Mouse (Mus musculus): ENCODE results near the gene Suclg2.
A peak's percentile ranks its signal among the peaks of the same experiment; 100 is the strongest.

Suclg2 gene

DNA sequence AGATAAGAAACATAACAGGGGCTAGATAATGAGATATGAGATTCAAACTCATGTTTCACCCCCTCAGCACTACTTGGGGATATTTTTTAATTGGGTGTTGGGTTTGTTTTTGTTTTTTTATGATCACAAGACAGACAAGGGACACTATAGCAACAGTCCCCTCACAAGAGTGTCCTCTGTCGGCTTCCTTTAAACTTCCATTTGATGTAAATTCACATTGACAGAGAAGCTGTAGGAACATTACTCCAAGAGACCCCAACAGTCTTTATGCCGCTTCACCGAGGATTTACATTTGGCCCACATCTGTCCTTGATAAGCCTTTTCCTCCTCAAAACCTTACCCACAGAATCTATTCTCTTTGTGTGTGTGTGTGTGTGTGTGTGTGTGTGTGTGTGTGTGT, 1.2 kb upstream of the Suclg2 start:
- Histone ChIP-seq H3K4me1 (replicated peaks; ENCODE audit: low read depth, low read length) (peaks cover 26% of the 10 kb centered on the region), H3K27me3 (ENCODE audit: insufficient read depth, low read length) (no peaks in the 10 kb centered on the region), H3K36me3 (ENCODE audit: insufficient read depth, low read length) (peaks cover 8% of the 10 kb centered on the region), H3K9me3 (ENCODE audit: low read length) (peaks cover 16% of the 10 kb centered on the region), H3K4me3 (replicated peaks; ENCODE audit: low read length) (no peak overlapping the region)
- TF ChIP-seq CTCF (conservative IDR thresholded peaks at IDR 0.05; ENCODE audit: low read length) (no peak), NANOG (IDR thresholded peaks at IDR 0.05; ENCODE audit: borderline replicate concordance, low read length) (no peak)

- TF ChIP-seq NANOG (IDR thresholded peaks at IDR 0.05; ENCODE audit: borderline replicate concordance, low read length) (no peak), POU5F1 (IDR thresholded peaks at IDR 0.05; ENCODE audit: borderline replicate concordance, low read length) (no peak), CTCF (conservative IDR thresholded peaks at IDR 0.05; ENCODE audit: low read length) (no peak)
- peaks cover 8% of the 10 kb centered on the region for H3K36me3 ChIP-seq (ENCODE audit: insufficient read depth, low read length)
- H3K4me1 ChIP-seq (replicated peaks; ENCODE audit: low read depth, low read length), result peaks cover 31% of the 10 kb centered on the region
- no peaks in the 10 kb centered on the region for H3K27me3 ChIP-seq (ENCODE audit: insufficient read depth, low read length)
- peak overlapping the region; percentile 43 for H3K4me3 ChIP-seq (replicated peaks; ENCODE audit: low read length)
- peaks cover 16% of the 10 kb centered on the region for H3K9me3 ChIP-seq (ENCODE audit: low read length)
Measured at GRCm38 (mm10) chr6:95718969-95719333, 351 bp upstream of the Suclg2 start.

DNA sequence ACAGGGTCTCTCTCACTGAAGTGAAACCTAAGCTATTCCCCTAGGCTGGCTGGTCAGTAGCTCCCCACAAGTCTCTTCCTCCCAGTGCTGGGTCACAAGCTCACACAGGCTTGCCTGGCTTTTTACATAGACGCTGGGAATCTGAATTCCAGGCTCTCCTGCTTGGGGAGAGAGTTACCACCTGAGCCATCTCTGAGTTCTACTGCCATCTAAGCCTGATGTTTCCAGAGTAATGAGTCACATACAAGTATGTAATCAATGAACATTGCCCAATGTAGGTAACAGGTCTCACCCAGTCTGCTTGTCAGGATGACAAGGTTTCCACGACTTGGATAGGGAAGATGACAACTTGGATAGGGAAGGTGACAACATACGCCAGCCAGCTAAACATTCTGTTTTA, 1.5 kb downstream of the Suclg2 start:
- peaks cover 8% of the 10 kb centered on the region for H3K36me3 ChIP-seq (ENCODE audit: insufficient read depth, low read length)
- no peak overlapping the region for H3K4me3 ChIP-seq (replicated peaks; ENCODE audit: low read length)
- H3K27me3 ChIP-seq (ENCODE audit: insufficient read depth, low read length), result no peaks in the 10 kb centered on the region
- peaks cover 36% of the 10 kb centered on the region for H3K4me1 ChIP-seq (replicated peaks; ENCODE audit: low read depth, low read length)
- TF ChIP-seq POU5F1 (IDR thresholded peaks at IDR 0.05; ENCODE audit: borderline replicate concordance, low read length) (no peak), NANOG (IDR thresholded peaks at IDR 0.05; ENCODE audit: borderline replicate concordance, low read length) (no peak), CTCF (conservative IDR thresholded peaks at IDR 0.05; ENCODE audit: low read length) (no peak)
- peaks cover 16% of the 10 kb centered on the region for H3K9me3 ChIP-seq (ENCODE audit: low read length)

- TF ChIP-seq CTCF (conservative IDR thresholded peaks at IDR 0.05; ENCODE audit: low read length) (no peak), POU5F1 (IDR thresholded peaks at IDR 0.05; ENCODE audit: borderline replicate concordance, low read length) (no peak), NANOG (IDR thresholded peaks at IDR 0.05; ENCODE audit: borderline replicate concordance, low read length) (no peak)
- Histone ChIP-seq H3K4me1 (replicated peaks; ENCODE audit: low read depth, low read length) (peaks cover 37% of the 10 kb centered on the region), H3K27me3 (ENCODE audit: insufficient read depth, low read length) (no peaks in the 10 kb centered on the region), H3K9me3 (ENCODE audit: low read length) (peaks cover 14% of the 10 kb centered on the region), H3K36me3 (ENCODE audit: insufficient read depth, low read length) (peaks cover 8% of the 10 kb centered on the region), H3K4me3 (replicated peaks; ENCODE audit: low read length) (no peak overlapping the region)
Measured at GRCm38 (mm10) chr6:95716476-95716875, 2.1 kb downstream of the Suclg2 start.

GRCm38 (mm10) chr6:95713245-95713644, 5.4 kb downstream of the Suclg2 start:
- Histone ChIP-seq H3K4me3 (replicated peaks; ENCODE audit: low read length) (no peak overlapping the region), H3K36me3 (ENCODE audit: insufficient read depth, low read length) (peaks cover 11% of the 10 kb centered on the region), H3K27me3 (ENCODE audit: insufficient read depth, low read length) (no peaks in the 10 kb centered on the region), H3K4me1 (replicated peaks; ENCODE audit: low read depth, low read length) (peaks cover 56% of the 10 kb centered on the region), H3K9me3 (ENCODE audit: low read length) (no peaks in the 10 kb centered on the region)
- TF ChIP-seq POU5F1 (IDR thresholded peaks at IDR 0.05; ENCODE audit: borderline replicate concordance, low read length), result no peak
- TF ChIP-seq CTCF (conservative IDR thresholded peaks at IDR 0.05; ENCODE audit: low read length), result no peak
- no peak for TF ChIP-seq NANOG (IDR thresholded peaks at IDR 0.05; ENCODE audit: borderline replicate concordance, low read length)

DNA sequence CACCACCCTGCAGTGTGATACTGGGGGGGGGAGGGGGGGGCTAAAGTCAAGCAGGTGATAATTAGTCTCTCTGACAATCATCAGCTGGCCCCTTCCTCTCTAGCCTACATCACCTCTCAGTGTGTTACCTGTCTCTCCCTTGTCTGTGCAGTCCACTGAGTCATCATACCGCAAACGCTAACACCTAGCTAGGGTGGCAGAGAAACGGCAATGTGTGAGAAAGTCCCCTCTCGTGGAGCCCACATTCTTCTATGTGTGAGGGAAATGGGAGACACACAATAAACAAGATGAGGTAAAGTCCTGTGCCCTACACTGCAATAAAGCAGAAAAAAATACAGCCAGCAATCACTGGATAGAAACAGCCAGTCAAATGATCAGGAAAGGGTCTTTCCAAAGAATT, 6.5 kb downstream of the Suclg2 start:
- Histone ChIP-seq H3K27me3 (ENCODE audit: insufficient read depth, low read length) (no peaks in the 10 kb centered on the region), H3K4me1 (replicated peaks; ENCODE audit: low read depth, low read length) (peaks cover 64% of the 10 kb centered on the region), H3K4me3 (replicated peaks; ENCODE audit: low read length) (no peak overlapping the region), H3K36me3 (ENCODE audit: insufficient read depth, low read length) (peaks cover 11% of the 10 kb centered on the region), H3K9me3 (ENCODE audit: low read length) (no peaks in the 10 kb centered on the region)
- TF ChIP-seq CTCF (conservative IDR thresholded peaks at IDR 0.05; ENCODE audit: low read length) (no peak), POU5F1 (IDR thresholded peaks at IDR 0.05; ENCODE audit: borderline replicate concordance, low read length) (no peak), NANOG (IDR thresholded peaks at IDR 0.05; ENCODE audit: borderline replicate concordance, low read length) (no peak)

GRCm38 (mm10) chr6:95711671-95712070, 6.9 kb downstream of the Suclg2 start:
- Histone ChIP-seq H3K27me3 (ENCODE audit: insufficient read depth, low read length) (no peaks in the 10 kb centered on the region), H3K9me3 (ENCODE audit: low read length) (no peaks in the 10 kb centered on the region), H3K4me3 (replicated peaks; ENCODE audit: low read length) (no peak overlapping the region), H3K4me1 (replicated peaks; ENCODE audit: low read depth, low read length) (peaks cover 66% of the 10 kb centered on the region), H3K36me3 (ENCODE audit: insufficient read depth, low read length) (peaks cover 10% of the 10 kb centered on the region)
- no peak for TF ChIP-seq NANOG (IDR thresholded peaks at IDR 0.05; ENCODE audit: borderline replicate concordance, low read length)
- no peak for TF ChIP-seq POU5F1 (IDR thresholded peaks at IDR 0.05; ENCODE audit: borderline replicate concordance, low read length)
- no peak for TF ChIP-seq CTCF (conservative IDR thresholded peaks at IDR 0.05; ENCODE audit: low read length)

DNA sequence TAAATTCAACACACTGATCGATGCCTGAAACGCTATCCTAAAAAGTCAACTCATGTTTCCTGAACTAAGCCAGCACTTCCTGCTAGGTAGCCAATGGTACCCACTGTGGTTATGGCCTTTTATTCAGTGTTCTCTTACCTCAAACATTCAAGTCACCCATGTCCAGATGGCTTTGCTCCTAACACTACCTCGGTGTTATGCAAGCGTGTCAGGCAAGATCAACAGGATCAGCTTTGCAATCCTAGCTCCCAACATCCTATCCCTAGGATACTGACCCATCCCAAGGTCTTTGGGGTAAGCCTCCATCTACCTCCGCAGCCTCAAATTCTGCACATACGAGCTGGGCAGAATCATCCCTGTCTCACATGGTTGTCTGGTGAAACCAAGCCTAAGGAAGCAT, 7.7 kb downstream of the Suclg2 start:
- H3K4me1 ChIP-seq (replicated peaks; ENCODE audit: low read depth, low read length), result peaks cover 74% of the 10 kb centered on the region
- 0 out of 2 replicates have a peak, but pooled peaks cover 3% of the 10 kb centered on the region for H3K36me3 ChIP-seq (ENCODE audit: insufficient read depth, low read length)
- no peaks in the 10 kb centered on the region for H3K9me3 ChIP-seq (ENCODE audit: low read length)
- H3K27me3 ChIP-seq (ENCODE audit: insufficient read depth, low read length), result no peaks in the 10 kb centered on the region
- H3K4me3 ChIP-seq (replicated peaks; ENCODE audit: low read length), result no peak overlapping the region
- no peak for TF ChIP-seq NANOG (IDR thresholded peaks at IDR 0.05; ENCODE audit: borderline replicate concordance, low read length)
- TF ChIP-seq POU5F1 (IDR thresholded peaks at IDR 0.05; ENCODE audit: borderline replicate concordance, low read length), result no peak
- TF ChIP-seq CTCF (conservative IDR thresholded peaks at IDR 0.05; ENCODE audit: low read length), result no peak

- Histone ChIP-seq H3K4me1 (replicated peaks; ENCODE audit: low read depth, low read length) (peaks cover 83% of the 10 kb centered on the region), H3K27me3 (ENCODE audit: insufficient read depth, low read length) (no peaks in the 10 kb centered on the region), H3K9me3 (ENCODE audit: low read length) (no peaks in the 10 kb centered on the region), H3K4me3 (replicated peaks; ENCODE audit: low read length) (no peak overlapping the region; the same call in 1 of the 2 replicates), H3K36me3 (ENCODE audit: insufficient read depth, low read length) (0 out of 2 replicates have a peak, but pooled peaks cover 3% of the 10 kb centered on the region)
- TF ChIP-seq NANOG (IDR thresholded peaks at IDR 0.05; ENCODE audit: borderline replicate concordance, low read length) (no peak), POU5F1 (IDR thresholded peaks at IDR 0.05; ENCODE audit: borderline replicate concordance, low read length) (no peak), CTCF (conservative IDR thresholded peaks at IDR 0.05; ENCODE audit: low read length) (no peak)
Measured at GRCm38 (mm10) chr6:95709531-95709930, 9.1 kb downstream of the Suclg2 start.

Measured in E14TG2a.4 (cell line).